Mouse (Mus musculus): ENCODE measurements at regions not wholly inside any gene's neighbourhood (a gene's known extent, or its start where the extent isn't known, plus 50 kb on each side); places are given as distances from the start of the nearest gene placed in this dataset.

- H3K9me3 ChIP-seq (ENCODE audit: low read depth, low read length): no peaks in the 10 kb centered on the region
- no peak overlapping the region for H3K9ac ChIP-seq
- ATAC-seq (ENCODE audit: insufficient read depth): peak; percentile 77
- no peaks in the 10 kb centered on the region for H3K36me3 ChIP-seq (ENCODE audit: insufficient read depth)
- 10% methylated on average over 9 of the region's 9 CpGs for WGBS
- peak overlapping the region; percentile 81 for H3K27ac ChIP-seq (ENCODE audit: low read depth)
- TF ChIP-seq CTCF (IDR thresholded peaks at IDR 0.05; ENCODE audit: low read depth): no peak
- no peaks in the 10 kb centered on the region for H3K27me3 ChIP-seq (ENCODE audit: insufficient read depth, low read length)
- H3K4me3 ChIP-seq (ENCODE audit: low read depth, low read length): no peak overlapping the region
- peak; percentile 63 for DNase-seq
- H3K4me1 ChIP-seq (ENCODE audit: insufficient read depth): no peaks in the 10 kb centered on the region; the same call in 1 of the 2 replicates
- peak overlapping the region; percentile 38 for H3K4me2 ChIP-seq
Observed at GRCm38 (mm10) chr15:8761741-8762271, 51.2 kb upstream of the Slc1a3 start.

- Histone ChIP-seq H3K27ac (ENCODE audit: low read depth) (no peak overlapping the region), H3K4me2 (no peak overlapping the region), H3K9me3 (ENCODE audit: low read depth, low read length) (no peaks in the 10 kb centered on the region), H3K27me3 (ENCODE audit: insufficient read depth, low read length) (no peaks in the 10 kb centered on the region), H3K4me3 (ENCODE audit: low read depth, low read length) (no peak overlapping the region), H3K4me1 (ENCODE audit: insufficient read depth) (no peaks in the 10 kb centered on the region; the same call in 1 of the 2 replicates), H3K9ac (no peak overlapping the region), H3K36me3 (ENCODE audit: insufficient read depth) (no peaks in the 10 kb centered on the region)
- no peak for TF ChIP-seq CTCF (IDR thresholded peaks at IDR 0.05; ENCODE audit: low read depth)
- ATAC-seq (ENCODE audit: insufficient read depth): peak; percentile 48; the same call in 1 of the 2 replicates
- no peak for DNase-seq
- 84% methylated on average over 5 of the region's 5 CpGs for WGBS
Observed at GRCm38 (mm10) chr15:8761132-8761531, 50.6 kb upstream of the Slc1a3 start.
